Mouse (Mus musculus) hindbrain, embryonic 10.5 days (tissue): ENCODE measurements around the gene Hist2h2ab. TPM values are rescaled to one million over a fixed set of nuclear protein-coding genes. Genes with fewer than 3 reads are reported as not detected.
"Not testable (repeated sequence)": the region's sequence is repeated elsewhere in the genome, so short reads cannot be mapped to it uniquely, and the experiment has no call there.

Source experiments
- DNase-seq: peaks from one replicate; pipeline ENCODE4 v3.0.0-alpha.2; 2017; ENCODE audit warnings: low spot score
- H3K27ac ChIP-seq: fragments of 300-500 bp; sonication (generic); 2 replicates; pipeline ENCODE4 v1.5.1; 2016; ENCODE audit warnings: mild to moderate bottlenecking, moderate library complexity
- H3K27me3 ChIP-seq: fragments of 300-500 bp; sonication (generic); 2 replicates; pipeline ENCODE4 v1.6.1; 2016; ENCODE audit warnings: mild to moderate bottlenecking; ENCODE audit not compliant: poor library complexity, insufficient read depth, severe bottlenecking
- H3K36me3 ChIP-seq: fragments of 300-500 bp; sonication (generic); 2 replicates; pipeline ENCODE4 v1.6.1; 2016; ENCODE audit warnings: mild to moderate bottlenecking, moderate library complexity
- H3K4me1 ChIP-seq: fragments of 300-500 bp; sonication (generic); replicated peaks from 2 replicates; pipeline ENCODE4 v1.6.1; 2016; ENCODE audit warnings: mild to moderate bottlenecking
- H3K4me3 ChIP-seq: fragments of 300-500 bp; sonication (generic); 2 replicates; pipeline ENCODE4 v1.5.1; 2016; ENCODE audit warnings: mild to moderate bottlenecking, moderate library complexity
- H3K9me3 ChIP-seq: fragments of 300-500 bp; sonication (generic); 2 replicates; pipeline ENCODE4 v1.6.1; 2016; ENCODE audit warnings: mild to moderate bottlenecking, moderate library complexity
- WGBS: fragments of 180-500 bp; shearing (Covaris S2); methylation state at CpG from one replicate; pipeline ENCODE4 v1.1.7; 2016; 5-methylcytosine and 5-hydroxymethylcytosine counted together
- polyA plus RNA-seq: library from polyadenylated mRNA; unstranded; fragments of >200 nt; fragmentation: Nextera tagmentation; extraction: Ambion mirVana; gene quantifications from 2 replicates; pipeline ENCODE4 v1.2.1, GENCODE M21; 2016

Gene Hist2h2ab
- polyA plus RNA-seq, 1 experiment from 2014 or later: not detected

- DNase-seq: no peak
- Histone ChIP-seq H3K9me3 (no peaks in the 10 kb centered on the region), H3K4me1 (peaks cover 25% of the 10 kb centered on the region), H3K27ac (peak overlapping the region; percentile 84), H3K27me3 (no peaks in the 10 kb centered on the region), H3K4me3 (peak overlapping the region; percentile 64), H3K36me3 (peaks cover 32% of the 10 kb centered on the region)
- 44% methylated on average over 12 of the region's 12 CpGs for WGBS
Measured at GRCm38 (mm10) chr3:96181510-96182381, 37.9 kb upstream of the Hist2h2ab start.

- DNase-seq: no peak
Measured at GRCm38 (mm10) chr3:96182382-96182776, 37.3 kb upstream of the Hist2h2ab start.

GRCm38 (mm10) chr3:96192977-96193376, 26.7 kb upstream of the Hist2h2ab start:
- DNase-seq: no peak
- peaks cover 5% of the 10 kb centered on the region for H3K9me3 ChIP-seq
- H3K36me3 ChIP-seq: peaks cover 9% of the 10 kb centered on the region; the same call in 1 of the 2 replicates
- H3K4me1 ChIP-seq: peaks cover 19% of the 10 kb centered on the region
- H3K27ac ChIP-seq: no peak overlapping the region
- H3K4me3 ChIP-seq: no peak overlapping the region
- no peaks in the 10 kb centered on the region for H3K27me3 ChIP-seq
- 60% methylated on average over 12 of the region's 12 CpGs for WGBS

More at GRCm38 (mm10) chr3:96182382-96182776, 37.3 kb upstream of the Hist2h2ab start:
- Histone ChIP-seq H3K4me3 (peak overlapping the region; percentile 64; the same call in 1 of the 2 replicates), H3K27ac (no peak overlapping the region), H3K9me3 (no peaks in the 10 kb centered on the region), H3K27me3 (no peaks in the 10 kb centered on the region), H3K36me3 (peaks cover 26% of the 10 kb centered on the region), H3K4me1 (peaks cover 25% of the 10 kb centered on the region)
- WGBS: 33% methylated on average over 4 of the region's 4 CpGs

DNA sequence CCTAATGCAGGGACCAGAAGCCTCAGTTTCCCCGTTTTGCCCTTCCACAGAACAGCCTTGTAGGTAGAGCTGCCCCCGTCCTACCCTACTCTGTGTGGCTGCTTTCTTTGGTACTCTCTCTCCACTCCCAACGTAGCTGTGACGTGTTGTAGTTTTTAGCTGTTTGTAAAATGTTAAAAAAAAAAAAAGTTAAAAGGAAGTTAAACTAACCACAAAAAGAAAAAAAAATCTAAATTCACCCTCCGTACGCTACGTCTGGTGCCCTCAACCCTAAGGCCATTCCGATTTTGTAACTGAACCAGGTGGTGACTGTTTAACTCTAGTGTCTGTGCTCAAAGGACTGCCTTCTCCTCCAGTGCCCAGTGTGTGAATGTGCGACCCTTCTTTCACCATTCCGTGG, 24.7 kb upstream of the Hist2h2ab start:
- no peak for DNase-seq
- Histone ChIP-seq H3K4me3 (no peak overlapping the region), H3K27me3 (peaks cover 7% of the 10 kb centered on the region; the same call in 1 of the 2 replicates), H3K9me3 (peaks cover 5% of the 10 kb centered on the region), H3K4me1 (peaks cover 23% of the 10 kb centered on the region), H3K36me3 (peaks cover 9% of the 10 kb centered on the region; the same call in 1 of the 2 replicates), H3K27ac (no peak overlapping the region)
- 92% methylated on average over 10 of the region's 10 CpGs for WGBS

DNA sequence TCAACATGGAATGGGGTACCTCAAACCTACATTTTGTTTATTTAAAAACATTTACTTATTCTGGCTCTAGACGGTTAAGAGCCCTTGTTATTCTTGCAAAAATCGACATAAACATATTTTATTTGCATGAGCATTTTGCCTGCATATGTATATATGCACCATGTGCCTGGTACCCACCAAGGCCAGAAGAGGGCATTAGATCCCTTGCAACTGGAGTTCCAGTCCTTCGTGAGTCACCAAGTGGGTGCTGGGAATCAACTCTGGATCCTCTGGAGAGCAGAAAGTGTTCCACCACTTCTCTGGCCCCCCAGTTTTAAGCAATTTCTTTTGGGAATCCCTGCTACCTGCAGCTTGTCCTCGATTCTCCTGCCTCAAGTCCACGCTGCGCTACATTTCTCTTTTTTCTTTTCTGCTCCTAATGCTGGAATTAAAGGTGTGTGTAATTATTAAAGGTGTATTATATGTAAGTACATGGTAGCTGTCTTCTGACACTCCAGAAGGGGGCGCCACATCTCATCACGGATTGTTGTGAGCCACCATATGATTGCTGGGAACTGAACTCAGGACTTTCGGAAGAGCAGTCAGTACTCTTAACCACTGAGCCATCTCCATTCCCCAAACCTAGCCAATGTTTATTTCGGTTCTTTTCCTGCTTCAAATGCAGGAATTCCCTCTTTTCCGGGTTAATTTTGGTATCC, 23.9 kb upstream of the Hist2h2ab start:
- Histone ChIP-seq H3K9me3 (peaks cover 5% of the 10 kb centered on the region), H3K27me3 (peaks cover 7% of the 10 kb centered on the region; the same call in 1 of the 2 replicates), H3K36me3 (peaks cover 9% of the 10 kb centered on the region; the same call in 1 of the 2 replicates), H3K4me1 (peaks cover 23% of the 10 kb centered on the region), H3K27ac (no peak overlapping the region), H3K4me3 (peak overlapping the region; percentile 72; the same call in 1 of the 2 replicates)
- DNase-seq: no peak
- WGBS: 90% methylated on average over 11 of the region's 11 CpGs

DNA sequence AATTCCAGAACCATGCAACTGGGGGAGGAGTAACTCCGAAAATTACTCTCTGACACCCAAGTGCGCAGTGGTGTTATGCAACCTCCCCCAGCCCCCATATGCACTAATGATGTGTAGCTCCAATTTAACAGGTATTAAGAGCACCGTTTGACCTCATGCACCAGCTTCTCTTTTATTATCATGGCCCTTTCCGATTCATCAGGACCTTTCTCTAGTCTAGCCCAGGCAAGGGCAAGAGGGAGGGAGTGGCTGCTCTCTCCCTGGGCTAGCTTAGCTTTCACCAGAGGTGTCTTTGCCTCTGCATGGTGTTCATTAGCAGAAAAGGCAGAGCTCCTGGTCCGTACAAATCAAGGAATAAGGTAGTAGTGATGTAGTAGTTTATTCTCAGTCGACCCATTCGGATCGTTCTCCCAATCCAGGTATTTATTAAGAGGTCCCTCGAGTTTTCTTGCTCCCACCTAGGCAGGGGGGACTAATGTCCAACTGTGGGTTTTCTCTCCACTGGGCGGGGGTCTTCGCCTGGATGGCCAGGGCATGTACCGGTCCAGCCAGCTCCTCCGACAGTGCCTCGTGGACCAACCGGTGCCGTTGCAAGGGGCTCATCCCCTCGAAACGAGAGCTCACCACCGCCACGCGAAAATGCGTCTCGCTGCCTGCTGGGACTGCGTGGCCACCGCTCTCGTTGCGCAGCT, 23.1 kb upstream of the Hist2h2ab start:
- Histone ChIP-seq H3K4me3 (peak overlapping the region; percentile 72), H3K4me1 (peaks cover 23% of the 10 kb centered on the region)
- 21% methylated on average over 27 of the region's 27 CpGs for WGBS

DNA sequence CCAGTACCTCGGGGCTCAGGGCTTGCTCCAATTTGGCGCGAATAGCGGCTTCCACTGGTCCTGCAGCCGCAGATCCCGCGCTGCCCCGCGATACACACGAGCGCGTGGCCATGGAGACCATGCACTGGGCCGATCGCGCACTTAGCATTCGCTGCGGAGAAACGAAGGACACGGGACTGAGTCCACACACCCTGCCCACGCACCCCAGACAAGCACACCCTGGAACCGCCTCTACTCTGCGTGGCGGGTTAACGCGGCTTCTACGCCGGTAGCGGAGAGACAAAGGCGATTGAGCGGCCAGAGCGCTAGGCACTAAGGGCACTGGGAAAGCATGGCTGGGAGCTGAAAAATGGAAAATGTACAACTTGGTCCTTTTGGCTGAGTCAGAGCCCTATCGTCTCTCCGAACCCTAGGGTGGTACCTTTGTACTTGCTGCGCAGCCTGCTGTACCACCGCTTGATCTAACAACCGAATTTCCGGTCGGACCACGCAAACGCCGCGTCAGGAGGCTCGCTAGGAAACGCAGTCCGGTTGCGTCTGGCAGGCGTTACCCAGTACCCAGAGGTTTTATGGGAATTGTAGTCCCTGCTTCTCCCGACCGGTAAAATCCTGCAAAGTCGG, 22.4 kb upstream of the Hist2h2ab start:
- peak overlapping the region; percentile 98 for H3K27ac ChIP-seq
- H3K36me3 ChIP-seq: peaks cover 9% of the 10 kb centered on the region; the same call in 1 of the 2 replicates

More for the DNA sequence above, 23.1 kb upstream of the Hist2h2ab start:
- H3K27ac ChIP-seq: peak overlapping the region; percentile 98
- H3K27me3 ChIP-seq: peaks cover 7% of the 10 kb centered on the region; the same call in 1 of the 2 replicates
- peaks cover 9% of the 10 kb centered on the region; the same call in 1 of the 2 replicates for H3K36me3 ChIP-seq
- DNase-seq: no peak
- peaks cover 5% of the 10 kb centered on the region for H3K9me3 ChIP-seq

DNA sequence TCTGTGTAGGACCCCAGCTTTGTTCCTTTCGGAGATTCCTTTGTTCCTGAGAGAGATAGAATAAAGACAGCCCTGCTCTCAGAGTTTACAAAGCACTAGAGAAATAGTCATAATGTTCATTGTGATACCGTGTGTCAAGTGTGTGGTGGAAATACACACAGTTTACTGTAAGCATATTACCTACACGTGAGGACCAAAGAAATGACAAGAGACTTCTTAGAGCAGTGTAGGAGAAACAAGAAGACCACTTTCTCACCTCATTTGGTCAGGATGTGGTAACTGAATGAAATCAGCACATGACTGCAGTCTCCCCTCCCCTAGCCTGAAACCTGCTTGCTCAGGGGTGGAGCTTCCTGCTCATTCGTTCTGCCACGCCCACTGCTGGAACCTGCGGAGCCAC, 21.5 kb upstream of the Hist2h2ab start:
- Histone ChIP-seq H3K4me3 (peak overlapping the region; percentile 72), H3K27me3 (peaks cover 7% of the 10 kb centered on the region; the same call in 1 of the 2 replicates), H3K9me3 (peaks cover 5% of the 10 kb centered on the region), H3K36me3 (peaks cover 9% of the 10 kb centered on the region; the same call in 1 of the 2 replicates), H3K4me1 (peaks cover 23% of the 10 kb centered on the region), H3K27ac (peak overlapping the region; percentile 98)
- 6% methylated on average over 6 of the region's 6 CpGs for WGBS
- DNase-seq: no peak

More for the DNA sequence above, 22.4 kb upstream of the Hist2h2ab start:
- Histone ChIP-seq H3K4me1 (peaks cover 23% of the 10 kb centered on the region), H3K9me3 (peaks cover 5% of the 10 kb centered on the region), H3K4me3 (peak overlapping the region; percentile 72), H3K27me3 (peaks cover 7% of the 10 kb centered on the region; the same call in 1 of the 2 replicates)
- WGBS: under 1% methylated on average over 50 of the region's 50 CpGs
- DNase-seq: peak; percentile 88

DNA sequence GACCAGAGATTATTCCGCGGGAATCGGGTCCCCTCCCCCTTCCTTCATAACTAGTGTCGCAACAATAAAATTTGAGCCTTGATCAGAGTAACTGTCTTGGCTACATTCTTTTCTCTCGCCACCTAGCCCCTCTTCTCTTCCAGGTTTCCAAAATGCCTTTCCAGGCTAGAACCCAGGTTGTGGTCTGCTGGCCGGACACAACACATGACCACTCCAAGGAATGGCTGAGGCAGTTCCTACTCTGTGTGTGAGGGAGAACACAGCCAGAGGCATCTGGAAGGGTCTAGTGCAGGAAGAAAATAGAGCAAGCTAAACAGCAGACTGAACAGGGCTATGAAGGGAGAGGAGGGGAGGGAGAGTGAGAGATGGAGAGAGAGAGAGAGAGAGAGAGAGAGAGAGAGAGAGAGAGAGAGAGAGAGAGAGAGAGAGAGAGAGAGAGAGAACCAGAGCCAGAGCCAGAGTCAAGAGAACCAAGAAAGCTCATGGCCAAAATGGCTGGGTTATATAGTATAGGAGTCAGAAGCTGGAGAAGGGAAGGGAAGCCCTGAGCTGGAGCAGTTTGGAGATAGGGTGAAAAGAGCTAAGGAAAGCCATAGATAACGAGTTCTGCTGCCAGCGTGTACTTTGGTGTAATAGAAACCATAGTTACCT, 20.9 kb upstream of the Hist2h2ab start:
- WGBS: 31% methylated on average over 8 of the region's 8 CpGs
- H3K27ac ChIP-seq: 0 out of 2 replicates have a peak overlapping the region, but pooled peaks have one; percentile 35
- H3K4me1 ChIP-seq: peaks cover 20% of the 10 kb centered on the region
- H3K4me3 ChIP-seq, H3K9me3 ChIP-seq, DNase-seq, H3K36me3 ChIP-seq, H3K27me3 ChIP-seq: not testable (repeated sequence)

DNA sequence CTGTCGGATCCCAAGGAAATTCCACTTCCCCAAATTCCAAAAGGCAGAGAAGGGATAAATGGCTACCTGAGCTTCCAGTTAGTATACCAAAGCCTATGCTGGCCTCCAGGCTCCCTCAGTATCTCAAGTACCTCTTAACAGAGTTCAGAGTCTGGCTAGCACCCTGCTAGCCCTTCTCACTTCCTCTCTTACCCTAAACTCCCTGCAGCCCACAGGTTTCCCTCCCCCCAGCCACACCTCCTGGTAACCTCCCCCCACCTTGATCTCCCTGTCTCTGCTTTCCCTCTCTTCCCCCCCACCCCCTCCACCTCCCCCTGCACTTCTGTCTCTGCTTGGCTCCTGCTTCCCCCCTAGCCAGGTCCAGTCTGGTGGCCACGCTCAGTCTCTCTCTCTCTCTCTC, 19.9 kb upstream of the Hist2h2ab start:
- Histone ChIP-seq H3K36me3 (peaks cover 9% of the 10 kb centered on the region; the same call in 1 of the 2 replicates), H3K27me3 (peaks cover 7% of the 10 kb centered on the region; the same call in 1 of the 2 replicates), H3K9me3 (peaks cover 5% of the 10 kb centered on the region), H3K4me3 (no peak overlapping the region), H3K27ac (no peak overlapping the region), H3K4me1 (peaks cover 20% of the 10 kb centered on the region)
- 73% methylated on average over 2 of the region's 2 CpGs for WGBS
- DNase-seq: no peak

GRCm38 (mm10) chr3:96207819-96208218, 11.8 kb upstream of the Hist2h2ab start:
- H3K27me3 ChIP-seq: no peaks in the 10 kb centered on the region
- peaks cover 6% of the 10 kb centered on the region for H3K4me1 ChIP-seq
- no peak overlapping the region for H3K4me3 ChIP-seq
- DNase-seq: no peak
- H3K27ac ChIP-seq: no peak overlapping the region
- no peaks in the 10 kb centered on the region for H3K9me3 ChIP-seq
- no peaks in the 10 kb centered on the region for H3K36me3 ChIP-seq
- 89% methylated on average over 3 of the region's 3 CpGs for WGBS
